Mouse (Mus musculus) splenic B cell, adult 2 months (primary cell): ENCODE measurements around the gene Gm29582.
"Not testable (repeated sequence)": the region's sequence is repeated elsewhere in the genome, so short reads cannot be mapped to it uniquely, and the experiment has no call there.

Source experiments
- DNase-seq: peaks from one replicate; pipeline ENCODE4 v3.0.0-alpha.2; 2011; ENCODE audit warnings: low read depth, low spot score
- H3K27me3 ChIP-seq: 2 replicates; pipeline ENCODE4 v1.6.1; 2012; ENCODE audit warnings: mild to moderate bottlenecking, low read length, moderate library complexity, mixed read lengths; ENCODE audit not compliant: control insufficient read depth, poor library complexity, insufficient read depth, severe bottlenecking
- H3K36me3 ChIP-seq: 2 replicates; pipeline ENCODE4 v1.6.1; 2012; ENCODE audit warnings: mild to moderate bottlenecking, low read length, moderate library complexity, mixed read lengths; ENCODE audit not compliant: control insufficient read depth, poor library complexity, insufficient read depth, severe bottlenecking

Gm29582 gene

DNA sequence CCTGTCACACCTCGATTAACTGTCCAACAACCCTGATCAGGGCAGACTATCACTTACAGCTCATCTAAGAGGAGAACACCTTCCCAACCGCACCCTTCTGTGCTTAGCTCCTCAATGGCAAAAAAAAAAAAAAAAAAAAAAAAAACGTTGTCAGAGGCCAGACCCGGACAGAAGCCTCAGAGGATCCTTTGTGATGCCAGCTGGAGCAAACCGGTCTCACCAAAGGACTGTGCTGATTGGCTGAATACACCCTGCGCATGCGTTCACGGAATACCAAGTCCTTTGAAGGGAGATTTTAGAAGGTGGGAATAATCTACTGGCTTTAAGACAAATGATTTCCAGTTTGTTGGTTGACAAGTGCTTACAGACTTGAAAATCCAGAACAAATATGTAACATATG, at the start of gene Gm29582:
Gm29582 (minus strand) TSS at position 101 of the 400 bp plus-strand sequence.
- not testable (repeated sequence) for DNase-seq, H3K36me3 ChIP-seq, H3K27me3 ChIP-seq
